Mouse (Mus musculus): ENCODE measurements around the gene Spink4. TPM values are rescaled to one million over a fixed set of nuclear protein-coding genes. Genes with fewer than 3 reads are reported as not detected.
A peak's percentile ranks its signal among the peaks of the same experiment; 100 is the strongest.

Spink4 gene
- polyA plus RNA-seq, 1 experiment from 2014 or later, result 10.4 TPM

GRCm38 (mm10) chr4:40906298-40906697 lies 13.6 kb upstream of the Spink4 start:
- WGBS, result 31% methylated on average over 1 of the region's 1 CpGs
- no peak overlapping the region for H3K4me2 ChIP-seq
- ATAC-seq (ENCODE audit: insufficient number of reproducible peaks, low FRiP score), result no peak
- H3K4me3 ChIP-seq, result no peak overlapping the region
- H3K9ac ChIP-seq, result no peak overlapping the region
- no peak overlapping the region for H3K27ac ChIP-seq (ENCODE audit: poor library complexity, severe bottlenecking)
- no peaks in the 10 kb centered on the region for H3K27me3 ChIP-seq (replicated peaks)
- no peaks in the 10 kb centered on the region for H3K9me3 ChIP-seq (replicated peaks)
- H3K4me1 ChIP-seq (replicated peaks), result peaks cover 7% of the 10 kb centered on the region; the same call in 1 of the 2 replicates
- no peaks in the 10 kb centered on the region for H3K36me3 ChIP-seq

DNA sequence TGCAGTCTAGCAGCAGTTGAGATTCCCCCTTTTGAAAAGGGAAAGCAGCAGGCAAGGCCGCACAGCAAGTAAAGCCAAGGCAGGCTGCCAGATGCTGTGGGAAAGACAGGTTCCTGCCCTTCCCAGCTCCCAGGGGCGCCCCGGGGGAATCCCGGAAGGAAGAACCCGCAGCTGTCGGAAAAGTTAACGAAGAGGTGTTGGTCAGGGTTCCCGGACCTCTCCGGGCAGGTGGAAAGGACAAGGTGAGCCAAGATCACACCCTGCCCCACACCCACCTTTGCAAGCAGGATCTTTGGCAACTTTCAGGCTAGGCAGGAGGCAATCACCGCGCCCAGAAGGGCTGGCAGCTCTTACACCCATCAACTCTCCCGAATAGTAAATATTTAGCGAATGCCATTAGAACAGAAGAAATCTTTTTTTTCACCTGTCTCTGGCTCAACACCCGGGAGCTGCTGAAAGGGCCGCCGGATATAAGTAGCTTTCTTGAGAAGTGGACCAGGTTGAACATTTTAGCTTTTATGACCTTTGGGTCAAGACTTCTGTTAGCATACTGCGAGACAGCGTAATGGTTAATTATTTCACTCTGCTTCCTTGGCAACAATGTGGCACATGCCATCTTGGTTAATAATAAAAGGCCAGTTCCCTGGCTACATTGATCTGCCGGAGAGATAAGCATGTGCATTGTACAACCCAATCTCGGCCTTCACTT lies 11.4 kb upstream of the Spink4 start:
- no peak overlapping the region for H3K27ac ChIP-seq (ENCODE audit: poor library complexity, severe bottlenecking)
- H3K4me1 ChIP-seq (replicated peaks), result peaks cover 7% of the 10 kb centered on the region; the same call in 1 of the 2 replicates
- H3K36me3 ChIP-seq, result no peaks in the 10 kb centered on the region
- no peaks in the 10 kb centered on the region for H3K27me3 ChIP-seq (replicated peaks)
- ATAC-seq (ENCODE audit: insufficient number of reproducible peaks, low FRiP score), result no peak
- WGBS, result 47% methylated on average over 20 of the region's 20 CpGs
- no peak overlapping the region for H3K4me3 ChIP-seq
- H3K4me2 ChIP-seq, result peak overlapping the region; percentile 34
- H3K9me3 ChIP-seq (replicated peaks), result no peaks in the 10 kb centered on the region
- H3K9ac ChIP-seq, result no peak overlapping the region

- Histone ChIP-seq H3K4me3 (no peak overlapping the region), H3K9me3 (replicated peaks) (no peaks in the 10 kb centered on the region), H3K27ac (ENCODE audit: poor library complexity, severe bottlenecking) (no peak overlapping the region), H3K4me1 (replicated peaks) (peaks cover 1% of the 10 kb centered on the region; the same call in 1 of the 2 replicates), H3K9ac (no peak overlapping the region), H3K36me3 (no peaks in the 10 kb centered on the region), H3K27me3 (replicated peaks) (no peaks in the 10 kb centered on the region), H3K4me2 (no peak overlapping the region)
- no peak for ATAC-seq (ENCODE audit: insufficient number of reproducible peaks, low FRiP score)
These were observed 5.5 kb upstream of the Spink4 start for GRCm38 (mm10) chr4:40914287-40914867.

DNA sequence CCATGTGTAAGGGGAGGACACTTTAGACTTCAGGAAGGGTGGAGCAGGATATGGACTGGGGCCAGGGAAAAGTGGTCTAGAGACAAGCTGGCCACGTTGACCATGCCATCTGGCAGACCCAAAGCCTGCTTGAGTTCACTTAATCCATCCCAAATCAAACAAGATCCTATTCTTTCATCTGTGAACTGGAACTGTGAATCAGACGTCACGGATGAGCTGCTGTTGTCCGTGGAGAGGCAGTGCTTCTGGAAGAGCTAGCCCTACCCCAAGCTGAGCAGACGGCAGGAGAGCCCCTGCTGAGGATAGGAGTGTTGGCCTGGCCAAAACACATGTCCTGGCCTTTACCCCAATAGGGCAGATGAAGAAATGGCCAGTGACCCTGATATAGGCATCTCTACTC lies 3.9 kb upstream of the Spink4 start:
- ATAC-seq (ENCODE audit: insufficient number of reproducible peaks, low FRiP score), result no peak
- Histone ChIP-seq H3K9me3 (replicated peaks) (no peaks in the 10 kb centered on the region), H3K27me3 (replicated peaks) (no peaks in the 10 kb centered on the region), H3K4me1 (replicated peaks) (peaks cover 14% of the 10 kb centered on the region), H3K36me3 (no peaks in the 10 kb centered on the region), H3K27ac (ENCODE audit: poor library complexity, severe bottlenecking) (no peak overlapping the region), H3K4me3 (no peak overlapping the region), H3K9ac (no peak overlapping the region), H3K4me2 (no peak overlapping the region)
- 74% methylated on average over 5 of the region's 5 CpGs for WGBS

- ATAC-seq (ENCODE audit: insufficient number of reproducible peaks, low FRiP score), result no peak
- Histone ChIP-seq H3K4me3 (no peak overlapping the region), H3K4me2 (no peak overlapping the region), H3K9me3 (replicated peaks) (no peaks in the 10 kb centered on the region), H3K9ac (no peak overlapping the region), H3K4me1 (replicated peaks) (peaks cover 14% of the 10 kb centered on the region), H3K27me3 (replicated peaks) (no peaks in the 10 kb centered on the region), H3K36me3 (no peaks in the 10 kb centered on the region), H3K27ac (ENCODE audit: poor library complexity, severe bottlenecking) (no peak overlapping the region)
- WGBS, result 85% methylated on average over 7 of the region's 7 CpGs
These were observed 3.2 kb upstream of the Spink4 start for GRCm38 (mm10) chr4:40916592-40917155.

GRCm38 (mm10) chr4:40920576-40920975 lies 724 bp downstream of the Spink4 start:
- WGBS, result 56% methylated on average over 2 of the region's 2 CpGs
- ATAC-seq (ENCODE audit: insufficient number of reproducible peaks, low FRiP score), result no peak
- Histone ChIP-seq H3K9me3 (replicated peaks) (no peaks in the 10 kb centered on the region), H3K36me3 (no peaks in the 10 kb centered on the region), H3K4me3 (no peak overlapping the region), H3K9ac (no peak overlapping the region), H3K27ac (ENCODE audit: poor library complexity, severe bottlenecking) (peak overlapping the region; percentile 47; the same call in 1 of the 2 replicates), H3K4me2 (no peak overlapping the region), H3K4me1 (replicated peaks) (peaks cover 14% of the 10 kb centered on the region), H3K27me3 (replicated peaks) (no peaks in the 10 kb centered on the region)

GRCm38 (mm10) chr4:40921288-40921687 lies 1.4 kb downstream of the Spink4 start:
- H3K4me1 ChIP-seq (replicated peaks), result peaks cover 14% of the 10 kb centered on the region
- 65% methylated on average over 3 of the region's 3 CpGs for WGBS

GRCm38 (mm10) chr4:40923087-40923651 lies 3.3 kb downstream of the Spink4 start:
- H3K27ac ChIP-seq (ENCODE audit: poor library complexity, severe bottlenecking), result no peak overlapping the region
- 58% methylated on average over 6 of the region's 6 CpGs for WGBS
- ATAC-seq (ENCODE audit: insufficient number of reproducible peaks, low FRiP score), result no peak

More at GRCm38 (mm10) chr4:40921288-40921687, 1.4 kb downstream of the Spink4 start:
- no peak overlapping the region for H3K9ac ChIP-seq
- no peaks in the 10 kb centered on the region for H3K9me3 ChIP-seq (replicated peaks)
- no peak overlapping the region for H3K4me3 ChIP-seq
- H3K4me2 ChIP-seq, result no peak overlapping the region
- ATAC-seq (ENCODE audit: insufficient number of reproducible peaks, low FRiP score), result no peak
- H3K36me3 ChIP-seq, result no peaks in the 10 kb centered on the region
- H3K27me3 ChIP-seq (replicated peaks), result no peaks in the 10 kb centered on the region
- H3K27ac ChIP-seq (ENCODE audit: poor library complexity, severe bottlenecking), result no peak overlapping the region

DNA sequence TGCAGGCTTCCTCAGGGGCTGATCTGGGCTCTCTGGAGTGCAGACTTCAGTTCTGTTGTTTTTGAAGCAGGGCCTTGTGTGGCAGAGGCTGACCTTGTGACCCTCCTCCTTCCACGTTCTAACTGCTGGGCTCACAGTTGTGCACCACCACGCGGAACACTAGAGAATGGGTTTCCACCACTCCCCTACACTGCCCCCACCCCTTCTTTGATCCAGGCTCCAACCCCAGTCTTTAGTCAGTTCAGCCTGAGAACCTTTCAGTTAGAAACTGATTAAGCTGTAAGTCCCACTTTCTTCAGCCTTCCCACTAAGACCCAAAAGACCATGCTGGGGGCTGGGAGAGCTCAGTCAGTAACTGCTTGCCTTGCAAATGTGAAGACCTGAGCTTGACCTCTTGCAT lies 5.7 kb downstream of the Spink4 start:
- WGBS, result 63% methylated on average over 3 of the region's 3 CpGs
- Histone ChIP-seq H3K9me3 (replicated peaks) (no peaks in the 10 kb centered on the region), H3K4me3 (no peak overlapping the region), H3K9ac (no peak overlapping the region), H3K27me3 (replicated peaks) (no peaks in the 10 kb centered on the region), H3K36me3 (no peaks in the 10 kb centered on the region), H3K4me1 (replicated peaks) (peaks cover under 1% of the 10 kb centered on the region; the same call in 1 of the 2 replicates), H3K27ac (ENCODE audit: poor library complexity, severe bottlenecking) (no peak overlapping the region), H3K4me2 (no peak overlapping the region)
- ATAC-seq (ENCODE audit: insufficient number of reproducible peaks, low FRiP score), result no peak

More at GRCm38 (mm10) chr4:40923087-40923651, 3.3 kb downstream of the Spink4 start:
- Histone ChIP-seq H3K4me3 (no peak overlapping the region), H3K9me3 (replicated peaks) (no peaks in the 10 kb centered on the region), H3K36me3 (no peaks in the 10 kb centered on the region), H3K4me2 (no peak overlapping the region), H3K27me3 (replicated peaks) (no peaks in the 10 kb centered on the region), H3K9ac (no peak overlapping the region), H3K4me1 (replicated peaks) (peaks cover 14% of the 10 kb centered on the region)

- H3K36me3 ChIP-seq, result peaks cover 27% of the 10 kb centered on the region
- no peak for ATAC-seq (ENCODE audit: insufficient number of reproducible peaks, low FRiP score)
- H3K9me3 ChIP-seq (replicated peaks), result no peaks in the 10 kb centered on the region
- 79% methylated on average over 7 of the region's 7 CpGs for WGBS
- no peak overlapping the region for H3K27ac ChIP-seq (ENCODE audit: poor library complexity, severe bottlenecking)
- H3K4me2 ChIP-seq, result no peak overlapping the region
- no peak overlapping the region for H3K9ac ChIP-seq
- H3K27me3 ChIP-seq (replicated peaks), result no peaks in the 10 kb centered on the region
- no peak overlapping the region for H3K4me3 ChIP-seq
- no peaks in the 10 kb centered on the region for H3K4me1 ChIP-seq (replicated peaks)
These were observed 9.2 kb downstream of the Spink4 start for GRCm38 (mm10) chr4:40929046-40929445.

DNA sequence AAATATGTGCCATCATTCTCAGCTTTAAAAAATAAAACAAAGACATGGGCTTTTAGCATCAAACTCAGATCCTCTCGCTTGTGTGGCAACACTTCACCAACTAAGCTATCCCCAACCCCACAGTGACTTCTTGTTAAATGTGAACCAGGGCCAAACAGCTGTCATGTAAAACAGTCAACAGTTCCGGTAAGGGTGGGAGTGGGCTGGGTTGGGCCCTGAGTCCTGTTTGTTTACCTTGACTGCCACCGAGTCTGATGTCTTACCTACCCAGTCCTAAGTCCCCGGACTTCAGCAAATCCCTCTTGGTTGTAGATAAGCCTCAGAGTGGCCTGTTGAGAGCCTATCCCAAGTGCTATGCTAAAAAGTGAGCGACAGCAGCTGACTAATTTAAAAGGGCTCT lies 13.8 kb downstream of the Spink4 start:
- no peak for ATAC-seq (ENCODE audit: insufficient number of reproducible peaks, low FRiP score)
- H3K9ac ChIP-seq, result no peak overlapping the region
- no peak overlapping the region for H3K4me3 ChIP-seq
- H3K4me1 ChIP-seq (replicated peaks), result no peaks in the 10 kb centered on the region
- peaks cover 70% of the 10 kb centered on the region for H3K36me3 ChIP-seq
- H3K9me3 ChIP-seq (replicated peaks), result no peaks in the 10 kb centered on the region
- WGBS, result 71% methylated on average over 5 of the region's 5 CpGs
- H3K27me3 ChIP-seq (replicated peaks), result no peaks in the 10 kb centered on the region
- H3K4me2 ChIP-seq, result no peak overlapping the region
- H3K27ac ChIP-seq (ENCODE audit: poor library complexity, severe bottlenecking), result no peak overlapping the region
